Comparison of ENCODE assay signal across 25 mouse cellular contexts in genomic region chr7:70158531-70158930, GRCm38 (mm10).
"Had no signal": no experiment of that assay in that cellular context is flagged by ENCODE, and none has a peak within 500 bp of the region (broad histone marks: within the 10 kb centered on the region; RNA-seq: fewer than 3 reads in every experiment).

No protein-coding gene starts in this region.

- ATAC-seq: hindbrain, postnatal 0 days; intestine, embryonic 16.5 days had no signal

- DNase-seq: gastrocnemius, postnatal 14 days; gastrocnemius, postnatal 36 days; heart, adult 18-20 months; heart, postnatal 14 days; heart, postnatal 36 days; kidney, adult 11 months; kidney, adult 2 months; kidney, adult 9 months; kidney, postnatal 14 days; kidney, postnatal 36 days; liver; liver, embryonic 13.5 days had no signal

- H3K4me3 ChIP-seq: heart, embryonic 13.5 days; heart, embryonic 15.5 days; hindbrain, embryonic 13.5 days; hindbrain, embryonic 15.5 days; kidney, embryonic 15.5 days; left cerebral cortex, adult 2 months; limb, embryonic 10.5 days; limb, embryonic 12.5 days; liver, embryonic 13.5 days had no signal

- H3K4me2 ChIP-seq: heart, embryonic 11.5 days; heart, embryonic 13.5 days; heart, embryonic 15.5 days; hindbrain, embryonic 13.5 days; hindbrain, embryonic 15.5 days; kidney, embryonic 15.5 days; limb, embryonic 12.5 days; liver, embryonic 11.5 days; liver, embryonic 13.5 days had no signal

- H3K36me3 ChIP-seq: heart, embryonic 13.5 days; heart, embryonic 15.5 days; hindbrain, embryonic 13.5 days; hindbrain, embryonic 15.5 days; kidney, embryonic 15.5 days; limb, embryonic 10.5 days; limb, embryonic 12.5 days; liver, embryonic 13.5 days had no signal

- H3K9me3 ChIP-seq: heart, embryonic 13.5 days; heart, embryonic 15.5 days; hindbrain, embryonic 13.5 days; hindbrain, embryonic 15.5 days; kidney, embryonic 15.5 days; limb, embryonic 10.5 days; limb, embryonic 12.5 days; liver, embryonic 13.5 days had no signal

- H3K27ac ChIP-seq: heart, embryonic 13.5 days; heart, embryonic 15.5 days; hindbrain, embryonic 13.5 days; hindbrain, embryonic 15.5 days; hindbrain, postnatal 0 days; kidney, embryonic 15.5 days; kidney, postnatal 0 days; left cerebral cortex, adult 2 months; limb, embryonic 10.5 days; limb, embryonic 12.5 days; liver, embryonic 13.5 days had no signal

- H3K27me3 ChIP-seq: heart, embryonic 13.5 days; heart, embryonic 15.5 days; kidney, embryonic 15.5 days; liver, embryonic 13.5 days had no signal

- H3K9ac ChIP-seq: heart, embryonic 13.5 days; heart, embryonic 15.5 days; hindbrain, embryonic 13.5 days; hindbrain, embryonic 15.5 days; kidney, embryonic 15.5 days; limb, embryonic 12.5 days; liver, embryonic 13.5 days had no signal

- H3K4me1 ChIP-seq: heart, embryonic 13.5 days; heart, embryonic 15.5 days; hindbrain, embryonic 13.5 days; hindbrain, embryonic 15.5 days; liver, embryonic 13.5 days had no signal
